Mouse (Mus musculus) kidney, adult 2 months (tissue): ENCODE results near the gene Mff.

Experiments used
- CTCF ChIP-seq: fragments of 200-500 bp; conservative IDR thresholded peaks from 2 replicates; pipeline ENCODE4 v1.5.1; 2011; ENCODE audit warnings: low read depth, mild to moderate bottlenecking, control low read depth, low read length, moderate library complexity, mixed read lengths; ENCODE audit not compliant: insufficient read depth, insufficient read length
- POLR2A ChIP-seq: fragments of 200-500 bp; IDR thresholded peaks from one replicate; pipeline ENCODE4 v1.6.1; 2011; ENCODE audit warnings: low read depth, low read length, control low read depth

DNA sequence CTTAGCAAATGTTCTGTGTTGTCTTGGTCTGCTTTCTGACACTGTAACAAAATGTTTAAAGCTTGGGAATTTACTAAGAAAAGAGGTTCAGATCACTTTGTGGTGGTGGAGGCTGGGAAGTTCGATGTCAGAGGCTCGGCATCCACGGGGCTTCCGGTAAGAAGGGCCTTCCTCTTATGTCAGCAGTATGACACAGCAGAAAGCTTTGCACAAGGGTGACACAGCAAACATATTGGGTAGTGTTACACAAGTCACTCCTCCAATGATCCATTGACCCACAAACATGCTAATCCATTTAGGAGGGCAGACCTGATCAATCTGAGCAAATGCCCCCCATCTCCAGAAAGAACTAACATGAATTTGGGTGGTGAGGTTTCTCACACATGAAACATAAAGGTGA lies 72.4 kb downstream of the Mff start:
- TF ChIP-seq POLR2A (no peak), CTCF (no peak)
